Mouse (Mus musculus) MEL (cell line): ENCODE data around the gene Nus1. TPM values are rescaled to one million over a fixed set of nuclear protein-coding genes. Genes with fewer than 3 reads are reported as not detected.

Experiments
- DNase-seq: peaks from one replicate; pipeline ENCODE4 v3.0.0; 2011; ENCODE audit warnings: low read depth, low spot score
- H3K27ac ChIP-seq: 2 replicates; pipeline ENCODE4 v1.5.1; 2012; ENCODE audit warnings: low read depth, mild to moderate bottlenecking, control low read depth, low read length, moderate library complexity; ENCODE audit not compliant: control insufficient read depth
- H3K27me3 ChIP-seq, 2 experiments: fragments of 150-350 bp in 1 of 2; sonication (generic) in 1 of 2; 2 replicates each; pipeline ENCODE4 v1.6.1; 2012; ENCODE audit warnings: low read length in 2 of 2, mild to moderate bottlenecking in 2 of 2, improper control_type of control experiment in 1 of 2, moderate library complexity in 1 of 2; ENCODE audit not compliant: insufficient read depth in 2 of 2, control insufficient read depth in 1 of 2
- H3K36me3 ChIP-seq, 2 experiments: 2 replicates each; pipeline ENCODE4 v1.6.1; 2012 to 2014; ENCODE audit warnings: low read length in 2 of 2, improper control_type of control experiment in 1 of 2, inconsistent platforms in 1 of 2, mild to moderate bottlenecking in 1 of 2; ENCODE audit not compliant: insufficient read depth in 2 of 2, control insufficient read depth in 1 of 2
- H3K4me1 ChIP-seq, 2 experiments: fragments of 150-350 bp in 1 of 2; sonication (generic) in 1 of 2; 2 replicates each; pipeline ENCODE4 v1.6.1; 2012; ENCODE audit warnings: low read length in 2 of 2, improper control_type of control experiment in 1 of 2, mild to moderate bottlenecking in 1 of 2; ENCODE audit not compliant: insufficient read depth in 2 of 2, control insufficient read depth in 1 of 2
- H3K4me3 ChIP-seq, 2 experiments: fragments of 150-350 bp in 1 of 2; sonication (generic) in 1 of 2; 2 replicates each; pipeline ENCODE4 v1.5.1; 2012; ENCODE audit warnings: low read depth in 2 of 2, low read length in 2 of 2, mild to moderate bottlenecking in 2 of 2, moderate library complexity in 2 of 2, control low read depth in 1 of 2, improper control_type of control experiment in 1 of 2; ENCODE audit not compliant: control insufficient read depth in 1 of 2, insufficient read depth in 1 of 2
- H3K79me2 ChIP-seq: 2 replicates; pipeline ENCODE4 v1.6.1; 2012; ENCODE audit warnings: mild to moderate bottlenecking, low read length, moderate library complexity; ENCODE audit not compliant: control insufficient read depth, poor library complexity, insufficient read depth
- H3K9ac ChIP-seq: 2 replicates; pipeline ENCODE4 v1.6.1; 2012; ENCODE audit warnings: low read depth, mild to moderate bottlenecking, control low read depth, low read length, moderate library complexity; ENCODE audit not compliant: control insufficient read depth, poor library complexity, severe bottlenecking
- H3K9me3 ChIP-seq: fragments of 150-350 bp; sonication (generic); replicated peaks from 2 replicates; pipeline ENCODE4 v1.6.1; 2012; ENCODE audit warnings: mild to moderate bottlenecking, low read length, improper control_type of control experiment, moderate library complexity; ENCODE audit not compliant: insufficient read depth
- CHD1 ChIP-seq: IDR thresholded peaks from 2 replicates; pipeline ENCODE4 v1.6.1; 2012; ENCODE audit warnings: low read depth, mild to moderate bottlenecking, inconsistent platforms, low read length, improper control_type of control experiment
- CHD2 ChIP-seq: IDR thresholded peaks from 2 replicates; pipeline ENCODE4 v1.6.1; 2011; ENCODE audit warnings: low read length, improper control_type of control experiment
- CTCF ChIP-seq, 3 experiments: IDR thresholded peaks in 2 of 3; conservative IDR thresholded peaks in 1 of 3; 2 replicates each; pipeline ENCODE4 v1.5.1; 2011 to 2012; ENCODE audit warnings: low read length in 3 of 3, low read depth in 2 of 3, mild to moderate bottlenecking in 2 of 3, improper control_type of control experiment in 1 of 3, inconsistent platforms in 1 of 3, mixed read lengths in 1 of 3, moderate library complexity in 1 of 3; ENCODE audit not compliant: control insufficient read depth in 1 of 3, insufficient read depth in 1 of 3, poor library complexity in 1 of 3, severe bottlenecking in 1 of 3
- E2F4 ChIP-seq: IDR thresholded peaks from 2 replicates; pipeline ENCODE4 v1.6.1; 2011; ENCODE audit warnings: low read depth, low read length, improper control_type of control experiment, borderline replicate concordance
- KAT2A ChIP-seq: conservative IDR thresholded peaks from 2 replicates; pipeline ENCODE4 v1.6.1; 2012; ENCODE audit warnings: low read depth, low read length, improper control_type of control experiment, inconsistent platforms
- MAFK ChIP-seq: IDR thresholded peaks from 2 replicates; pipeline ENCODE4 v1.6.1; 2011; ENCODE audit warnings: low read depth, mild to moderate bottlenecking, low read length, improper control_type of control experiment, borderline replicate concordance
- MAX ChIP-seq: IDR thresholded peaks from 2 replicates; pipeline ENCODE4 v1.6.1; 2011; ENCODE audit warnings: low read length, improper control_type of control experiment
- MAZ ChIP-seq: IDR thresholded peaks from 2 replicates; pipeline ENCODE4 v1.6.1; 2012; ENCODE audit warnings: low read depth, mild to moderate bottlenecking, inconsistent platforms, low read length, improper control_type of control experiment
- MEF2A ChIP-seq: IDR thresholded peaks from 2 replicates; pipeline ENCODE4 v1.6.1; 2014; ENCODE audit warnings: low read depth, mild to moderate bottlenecking, inconsistent platforms, low read length, improper control_type of control experiment; ENCODE audit not compliant: poor library complexity, insufficient replicate concordance, severe bottlenecking; ENCODE audit errors: extremely low read depth
- MXI1 ChIP-seq: IDR thresholded peaks from 2 replicates; pipeline ENCODE4 v1.6.1; 2011; ENCODE audit warnings: mild to moderate bottlenecking, low read depth, low read length, improper control_type of control experiment
- NRF1 ChIP-seq: IDR thresholded peaks from 2 replicates; pipeline ENCODE4 v1.6.1; 2014; ENCODE audit warnings: low read depth, mild to moderate bottlenecking, inconsistent platforms, low read length, improper control_type of control experiment, moderate library complexity; ENCODE audit not compliant: poor library complexity, insufficient read depth, severe bottlenecking
- POLR2AphosphoS2 ChIP-seq: IDR thresholded peaks from 2 replicates; pipeline ENCODE4 v1.6.1; 2011; ENCODE audit warnings: low read length, improper control_type of control experiment
- RAD21 ChIP-seq: IDR thresholded peaks from 2 replicates; pipeline ENCODE4 v1.6.1; 2011; ENCODE audit warnings: mild to moderate bottlenecking, low read depth, low read length, improper control_type of control experiment
- SIN3A ChIP-seq: IDR thresholded peaks from 2 replicates; pipeline ENCODE4 v1.6.1; 2012; ENCODE audit warnings: low read length, improper control_type of control experiment, inconsistent platforms
- SMC3 ChIP-seq: IDR thresholded peaks from 2 replicates; pipeline ENCODE4 v1.6.1; 2011; ENCODE audit warnings: low read depth, low read length, improper control_type of control experiment
- TAL1 ChIP-seq: IDR thresholded peaks from 2 replicates; pipeline ENCODE4 v1.6.1; 2012; ENCODE audit warnings: mild to moderate bottlenecking, inconsistent platforms, low read length, moderate library complexity, mixed read lengths
- TBP ChIP-seq: IDR thresholded peaks from 2 replicates; pipeline ENCODE4 v1.8.0; 2011; ENCODE audit warnings: low read depth, low read length, improper control_type of control experiment
- UBTF ChIP-seq: IDR thresholded peaks from 2 replicates; pipeline ENCODE4 v1.6.1; 2012; ENCODE audit warnings: low read depth, mild to moderate bottlenecking, inconsistent platforms, low read length, improper control_type of control experiment, moderate library complexity, borderline replicate concordance; ENCODE audit not compliant: insufficient read depth
- USF2 ChIP-seq, 2 experiments: IDR thresholded peaks; 2 replicates each; pipeline ENCODE4 v1.6.1; 2011 to 2012; ENCODE audit warnings: improper control_type of control experiment in 2 of 2, low read length in 2 of 2, borderline replicate concordance in 1 of 2, inconsistent platforms in 1 of 2, low read depth in 1 of 2, mild to moderate bottlenecking in 1 of 2; ENCODE audit not compliant: insufficient read depth in 1 of 2
- ZC3H11A ChIP-seq: IDR thresholded peaks from 2 replicates; pipeline ENCODE4 v1.6.1; 2012; ENCODE audit warnings: low read depth, mild to moderate bottlenecking, inconsistent platforms, low read length, improper control_type of control experiment
- ZMIZ1 ChIP-seq: IDR thresholded peaks from 2 replicates; pipeline ENCODE4 v1.6.1; 2012; ENCODE audit warnings: low read depth, mild to moderate bottlenecking, inconsistent platforms, low read length, improper control_type of control experiment, moderate library complexity
- ZNF384 ChIP-seq: IDR thresholded peaks from 2 replicates; pipeline ENCODE4 v1.6.1; 2012; ENCODE audit warnings: low read depth, mild to moderate bottlenecking, inconsistent platforms, low read length, improper control_type of control experiment
- polyA plus RNA-seq, 2 experiments: library from polyadenylated mRNA; stranded (reverse) in 1 of 2; unstranded in 1 of 2; fragments of >175 nt in 1 of 2; fragments of >200 nt in 1 of 2; gene quantifications; 2 replicates each; pipeline versions ENCODE4 v1.2.1 to v1.2.4; 2012; ENCODE audit warnings: low replicate concordance in 2 of 2, low read depth in 1 of 2; ENCODE audit not compliant: insufficient read length in 2 of 2, insufficient read depth in 1 of 2, missing spikeins in 1 of 2
- total RNA-seq: library from RNA; depleted of rRNA; stranded (reverse); fragments of 300-350 nt; gene quantifications from 2 replicates; pipeline ENCODE4 v1.2.3, GENCODE M21; 2012

Nus1 gene
- total and polyA plus RNA-seq, 3 experiments = 25.6 to 52.4 (median 43.5) TPM

GRCm38 (mm10) chr10:52368376-52368775, 49.0 kb upstream of the Nus1 start:
- H3K36me3 ChIP-seq = peaks cover 0 to 2% of the 10 kb centered on the region in 2 experiments; a peak in 2 of 4 replicates
- no peak overlapping the region for H3K27ac ChIP-seq
- no peaks in the 10 kb centered on the region for H3K79me2 ChIP-seq
- no peaks in the 10 kb centered on the region for H3K27me3 ChIP-seq
- H3K4me1 ChIP-seq = peaks cover 2 to 4% of the 10 kb centered on the region in 2 experiments; a peak in 1 of 4 replicates
- DNase-seq = no peak
- no peak overlapping the region for H3K4me3 ChIP-seq
- H3K9me3 ChIP-seq = no peaks in the 10 kb centered on the region
- TF ChIP-seq ZNF384 (no peak), USF2 (IDR thresholded peaks at IDR 0.05; ENCODE audit: borderline replicate concordance in 1 of 2, insufficient read depth in 1 of 2, low read depth in 1 of 2, low read length in 2 of 2) (no peak), MEF2A (no peak)
- H3K9ac ChIP-seq = no peak overlapping the region

DNA sequence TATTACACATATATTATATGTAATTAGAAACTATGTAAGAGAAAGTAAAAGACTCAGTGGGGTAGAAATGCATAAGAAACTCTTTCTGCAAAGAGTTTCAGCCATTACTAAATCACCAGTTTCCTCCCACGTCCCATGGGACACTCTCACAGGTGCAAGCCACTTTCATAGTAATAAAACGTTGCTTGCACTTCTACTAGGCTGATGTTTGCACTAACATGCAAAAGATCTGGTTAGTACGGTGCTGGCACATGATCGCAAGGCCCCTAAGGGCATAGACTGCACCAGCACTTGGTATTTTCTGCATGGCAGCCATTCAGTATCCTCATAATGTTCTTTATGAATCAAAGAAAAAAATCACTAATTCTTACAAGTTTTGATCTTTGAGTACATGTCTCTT, 43.5 kb upstream of the Nus1 start:
- DNase-seq = no peak
- H3K9me3 ChIP-seq = no peaks in the 10 kb centered on the region
- peaks cover 3 to 19% of the 10 kb centered on the region in 2 experiments; a peak in 3 of 4 replicates for H3K36me3 ChIP-seq
- H3K27me3 ChIP-seq = no peaks in the 10 kb centered on the region
- H3K79me2 ChIP-seq = peaks cover 5% of the 10 kb centered on the region; the same call in 1 of the 2 replicates
- TF ChIP-seq ZNF384 = no peak
- no peak for TF ChIP-seq CHD2
- TF ChIP-seq MAFK = no peak
- TF ChIP-seq POLR2AphosphoS2 = no peak
- H3K4me3 ChIP-seq = no peak overlapping the region
- no peak overlapping the region for H3K9ac ChIP-seq
- H3K4me1 ChIP-seq = peaks cover 9 to 14% of the 10 kb centered on the region in 2 experiments
- H3K27ac ChIP-seq = no peak overlapping the region

DNA sequence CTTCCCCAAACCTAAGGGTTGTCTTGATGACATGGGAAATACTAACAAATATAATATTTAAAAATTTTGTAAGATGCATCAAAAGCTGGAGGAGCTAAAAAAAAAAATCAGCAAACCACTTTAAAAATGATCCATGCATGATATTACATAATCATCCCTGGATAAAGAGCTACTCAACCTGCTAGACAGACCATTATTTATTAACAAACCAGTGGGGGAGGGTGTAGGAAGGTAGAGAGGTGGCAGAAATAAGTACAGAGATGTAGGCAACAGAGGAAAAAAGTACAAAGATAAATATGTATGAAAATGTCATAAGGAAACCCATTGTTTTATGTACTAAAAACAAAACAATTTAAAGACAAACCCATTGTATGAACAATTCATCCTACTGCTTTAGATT, 42.7 kb upstream of the Nus1 start:
- H3K9ac ChIP-seq = no peak overlapping the region
- DNase-seq = no peak
- H3K27ac ChIP-seq = no peak overlapping the region
- H3K4me3 ChIP-seq = no peak overlapping the region
- peaks cover 9 to 14% of the 10 kb centered on the region in 2 experiments for H3K4me1 ChIP-seq
- peaks cover 5% of the 10 kb centered on the region; the same call in 1 of the 2 replicates for H3K79me2 ChIP-seq
- H3K36me3 ChIP-seq = peaks cover 3 to 24% of the 10 kb centered on the region in 2 experiments; a peak in 3 of 4 replicates
- H3K9me3 ChIP-seq = no peaks in the 10 kb centered on the region
- TF ChIP-seq CHD1 (no peak), SIN3A (no peak), CHD2 (no peak), MXI1 (no peak), MAZ (no peak), CTCF (IDR thresholded peaks at IDR 0.05 in 2 of 3, conservative IDR thresholded peaks at IDR 0.05 in 1 of 3; ENCODE audit: control insufficient read depth in 1 of 3, insufficient read depth in 1 of 3, low read depth in 2 of 3, low read length in 3 of 3, poor library complexity in 1 of 3, severe bottlenecking in 1 of 3) (no peak), NRF1 (no peak), MEF2A (no peak), RAD21 (no peak), E2F4 (no peak), SMC3 (no peak), KAT2A (no peak), MAX (no peak), UBTF (no peak), ZMIZ1 (no peak), TAL1 (no peak), ZC3H11A (no peak), TBP (no peak)
- no peaks in the 10 kb centered on the region for H3K27me3 ChIP-seq
